Mouse (Mus musculus): Measurements from ENCODE around the gene C1qtnf6. TPM values are rescaled to one million over a fixed set of nuclear protein-coding genes. Genes with fewer than 3 reads are reported as not detected.

The C1qtnf6 gene
- total and polyA plus RNA-seq, 3 experiments: 0.15 to 1.3 TPM; not detected in 1

DNA sequence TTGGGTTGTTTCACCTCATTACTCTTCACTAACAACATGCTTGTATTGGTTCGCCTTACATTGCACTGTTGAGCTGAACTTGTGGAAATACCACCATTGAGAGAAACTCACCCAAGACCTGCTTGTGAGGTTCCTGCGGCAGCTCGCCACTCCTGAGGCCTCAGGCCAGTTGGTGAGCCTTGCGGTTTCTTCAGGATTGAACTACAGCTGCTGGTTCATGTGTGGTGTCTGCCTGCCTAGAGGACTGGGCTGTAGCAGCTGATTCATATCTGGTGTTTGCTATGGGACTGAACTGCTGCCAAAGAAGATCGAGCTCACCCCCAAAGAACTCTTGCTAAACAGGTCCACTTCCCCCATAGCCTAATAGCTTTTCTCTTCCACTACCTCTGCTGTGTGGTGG, 26.4 kb downstream of the C1qtnf6 start:
- Histone ChIP-seq H3K4me3 (ENCODE audit: control insufficient read depth in 1 of 2, insufficient read depth in 1 of 2, low read depth in 2 of 2, low read length in 2 of 2) (no peak overlapping the region), H3K4me1 (ENCODE audit: control insufficient read depth in 1 of 2, insufficient read depth in 2 of 2, low read length in 2 of 2) (no peaks in the 10 kb centered on the region), H3K27me3 (ENCODE audit: control insufficient read depth in 1 of 2, insufficient read depth in 2 of 2, low read length in 2 of 2) (no peaks in the 10 kb centered on the region; a peak in 1 of 4 replicates), H3K9me3 (replicated peaks; ENCODE audit: insufficient read depth, low read length) (no peaks in the 10 kb centered on the region), H3K36me3 (ENCODE audit: control insufficient read depth in 1 of 2, insufficient read depth in 2 of 2, low read length in 2 of 2) (no peaks in the 10 kb centered on the region), H3K9ac (ENCODE audit: control insufficient read depth, low read depth, low read length, poor library complexity, severe bottlenecking) (no peak overlapping the region), H3K79me2 (ENCODE audit: control insufficient read depth, insufficient read depth, low read length, poor library complexity) (no peaks in the 10 kb centered on the region), H3K27ac (ENCODE audit: control insufficient read depth, low read depth, low read length) (no peak overlapping the region)
- no peak for DNase-seq (ENCODE audit: low read depth, low spot score)
- no peak for TF ChIP-seq TBP (IDR thresholded peaks at IDR 0.05; ENCODE audit: low read depth, low read length)
- TF ChIP-seq USF1 (IDR thresholded peaks at IDR 0.05; ENCODE audit: low read depth, low read length): no peak
- no peak for TF ChIP-seq RAD21 (IDR thresholded peaks at IDR 0.05; ENCODE audit: low read depth, low read length)

DNA sequence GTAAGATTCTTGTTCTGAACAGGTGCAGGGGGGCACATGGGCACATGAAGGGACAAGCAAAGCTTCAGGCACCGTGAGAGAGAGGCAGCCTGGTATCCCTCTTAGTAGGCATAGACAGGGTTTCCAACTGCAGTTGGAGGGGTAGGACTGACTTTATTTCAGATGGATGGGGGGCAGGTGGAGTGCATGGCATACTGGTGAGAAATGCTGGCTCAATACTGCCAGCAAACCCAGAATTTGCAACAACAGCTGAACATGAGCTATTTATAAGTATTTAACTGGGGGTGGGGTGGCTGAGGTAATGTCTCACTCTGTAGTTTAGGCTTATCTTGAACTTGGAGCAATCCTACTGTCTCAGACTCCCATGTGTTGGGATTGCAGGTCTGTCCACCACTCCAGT, 27.2 kb downstream of the C1qtnf6 start:
- Histone ChIP-seq H3K9me3 (replicated peaks; ENCODE audit: insufficient read depth, low read length) (no peaks in the 10 kb centered on the region), H3K79me2 (ENCODE audit: control insufficient read depth, insufficient read depth, low read length, poor library complexity) (no peaks in the 10 kb centered on the region), H3K4me1 (ENCODE audit: control insufficient read depth in 1 of 2, insufficient read depth in 2 of 2, low read length in 2 of 2) (no peaks in the 10 kb centered on the region), H3K4me3 (ENCODE audit: control insufficient read depth in 1 of 2, insufficient read depth in 1 of 2, low read depth in 2 of 2, low read length in 2 of 2) (no peak overlapping the region), H3K9ac (ENCODE audit: control insufficient read depth, low read depth, low read length, poor library complexity, severe bottlenecking) (no peak overlapping the region), H3K27ac (ENCODE audit: control insufficient read depth, low read depth, low read length) (no peak overlapping the region), H3K27me3 (ENCODE audit: control insufficient read depth in 1 of 2, insufficient read depth in 2 of 2, low read length in 2 of 2) (no peaks in the 10 kb centered on the region; a peak in 1 of 4 replicates), H3K36me3 (ENCODE audit: control insufficient read depth in 1 of 2, insufficient read depth in 2 of 2, low read length in 2 of 2) (no peaks in the 10 kb centered on the region)
- TF ChIP-seq GABPA (IDR thresholded peaks at IDR 0.05; ENCODE audit: low read depth, low read length): no peak
- TF ChIP-seq ZC3H11A (IDR thresholded peaks at IDR 0.05; ENCODE audit: low read depth, low read length): no peak
- TF ChIP-seq EP300 (IDR thresholded peaks at IDR 0.05; ENCODE audit: low read depth in 1 of 2, low read length in 2 of 2): no peak
- TF ChIP-seq MAZ (IDR thresholded peaks at IDR 0.05; ENCODE audit: low read depth, low read length): no peak
- TF ChIP-seq MYC (IDR thresholded peaks at IDR 0.05; ENCODE audit: low read depth, low read length): no peak
- no peak for TF ChIP-seq TCF12 (IDR thresholded peaks at IDR 0.05; ENCODE audit: low read depth, low read length)
- no peak for TF ChIP-seq TBP (IDR thresholded peaks at IDR 0.05; ENCODE audit: low read depth, low read length)
- no peak for TF ChIP-seq NELFE (IDR thresholded peaks at IDR 0.05; ENCODE audit: low read depth, low read length)
- no peak for TF ChIP-seq POLR2AphosphoS2 (IDR thresholded peaks at IDR 0.05; ENCODE audit: low read length)
- no peak for TF ChIP-seq BHLHE40 (IDR thresholded peaks at IDR 0.05; ENCODE audit: borderline replicate concordance, low read depth, low read length)
- TF ChIP-seq USF2 (IDR thresholded peaks at IDR 0.05; ENCODE audit: borderline replicate concordance in 1 of 2, insufficient read depth in 1 of 2, low read depth in 1 of 2, low read length in 2 of 2): no peak
- no peak for TF ChIP-seq RCOR1 (IDR thresholded peaks at IDR 0.05; ENCODE audit: low read depth, low read length)
- TF ChIP-seq ZMIZ1 (IDR thresholded peaks at IDR 0.05; ENCODE audit: low read depth, low read length): no peak
- TF ChIP-seq UBTF (IDR thresholded peaks at IDR 0.05; ENCODE audit: borderline replicate concordance, insufficient read depth, low read depth, low read length): no peak
- TF ChIP-seq NRF1 (IDR thresholded peaks at IDR 0.05; ENCODE audit: insufficient read depth, low read depth, low read length, poor library complexity, severe bottlenecking): no peak
- TF ChIP-seq ZNF384 (IDR thresholded peaks at IDR 0.05; ENCODE audit: low read depth, low read length): no peak
- no peak for TF ChIP-seq MYB (IDR thresholded peaks at IDR 0.05; ENCODE audit: low read depth, low read length)
- DNase-seq (ENCODE audit: low read depth, low spot score): no peak

Measured in MEL (cell line).